Mouse (Mus musculus): ENCODE data around the gene Cd6.

DNA sequence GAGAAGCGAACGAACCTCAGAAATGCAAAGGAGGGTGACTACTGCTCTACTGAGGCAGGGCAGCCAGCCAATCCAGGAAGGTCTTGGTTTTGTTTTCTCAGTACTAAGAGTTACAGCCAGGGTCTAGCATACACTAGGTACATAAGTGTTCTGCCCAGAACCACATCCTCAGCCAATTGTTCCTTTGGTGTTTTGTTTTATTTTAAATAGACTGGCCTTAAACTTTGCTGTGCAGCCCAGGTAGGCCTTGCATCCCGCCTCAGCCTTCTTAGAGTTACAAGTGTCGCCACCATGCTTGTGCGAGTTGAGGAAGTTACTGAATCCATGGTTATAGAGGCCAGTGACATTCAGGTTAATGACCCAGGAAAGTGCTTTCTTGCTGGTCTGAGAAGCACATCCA lies 16.8 kb downstream of the Cd6 start:
- TF ChIP-seq MAX (IDR thresholded peaks at IDR 0.05; ENCODE audit: low read length) (no peak), MAFK (IDR thresholded peaks at IDR 0.05; ENCODE audit: borderline replicate concordance, low read depth, low read length) (no peak), ZNF384 (IDR thresholded peaks at IDR 0.05; ENCODE audit: low read depth, low read length) (no peak), UBTF (IDR thresholded peaks at IDR 0.05; ENCODE audit: borderline replicate concordance, insufficient read depth, low read depth, low read length) (no peak), ZMIZ1 (IDR thresholded peaks at IDR 0.05; ENCODE audit: low read depth, low read length) (no peak), POLR2A (IDR thresholded peaks at IDR 0.05; ENCODE audit: control insufficient read depth in 1 of 2, insufficient read depth in 1 of 2, low read depth in 1 of 2, low read length in 2 of 2, poor library complexity in 1 of 2) (no peak), CTCF (IDR thresholded peaks at IDR 0.05 in 2 of 3, conservative IDR thresholded peaks at IDR 0.05 in 1 of 3; ENCODE audit: control insufficient read depth in 1 of 3, insufficient read depth in 1 of 3, low read depth in 2 of 3, low read length in 3 of 3, poor library complexity in 1 of 3, severe bottlenecking in 1 of 3) (no peak), EP300 (IDR thresholded peaks at IDR 0.05; ENCODE audit: low read depth in 1 of 2, low read length in 2 of 2) (no peak), BHLHE40 (IDR thresholded peaks at IDR 0.05; ENCODE audit: borderline replicate concordance, low read depth, low read length) (no peak), USF2 (IDR thresholded peaks at IDR 0.05; ENCODE audit: borderline replicate concordance in 1 of 2, insufficient read depth in 1 of 2, low read depth in 1 of 2, low read length in 2 of 2) (no peak), TBP (IDR thresholded peaks at IDR 0.05; ENCODE audit: low read depth, low read length) (no peak), CHD2 (IDR thresholded peaks at IDR 0.05; ENCODE audit: low read length) (no peak), GATA1 (IDR thresholded peaks at IDR 0.05; ENCODE audit: low read depth, low read length) (no peak), ETS1 (IDR thresholded peaks at IDR 0.05; ENCODE audit: low read depth, low read length) (no peak)
